Comparison of ENCODE assay signal across 18 mouse cellular contexts in the genomic region with DNA sequence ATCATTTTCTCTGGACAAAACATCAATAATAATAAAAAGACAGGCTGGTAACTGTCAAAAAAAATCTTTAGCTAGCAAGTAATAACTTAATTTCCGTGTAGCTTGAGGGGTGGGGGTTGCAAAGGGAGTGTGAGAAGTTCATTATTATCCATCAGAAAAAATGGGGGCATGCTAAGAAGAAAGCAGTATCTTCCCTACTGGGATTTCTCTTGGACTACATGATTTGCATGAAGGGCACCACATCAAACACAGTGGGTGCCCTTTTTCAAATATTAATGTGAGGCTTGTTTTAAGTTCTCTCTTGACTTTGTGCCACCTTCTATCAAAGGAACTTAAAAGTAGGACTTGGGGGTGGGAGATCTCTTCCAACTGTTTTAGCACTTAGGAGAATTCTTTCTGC.
"Had no signal": no experiment of that assay in that cellular context is flagged by ENCODE, and none has a peak within 500 bp of the region (broad histone marks: within the 10 kb centered on the region; RNA-seq: fewer than 3 reads in every experiment).

No protein-coding gene starts in this region.

- ATAC-seq: liver, postnatal 0 days; lung, postnatal 0 days had no signal

- H3K27ac ChIP-seq: liver, embryonic 13.5 days; liver, embryonic 15.5 days; lung, embryonic 15.5 days; macrophage; neural tube, embryonic 12.5 days; stomach, embryonic 15.5 days; stomach, postnatal 0 days had no signal

- H3K4me2 ChIP-seq: liver, embryonic 11.5 days; liver, embryonic 13.5 days; liver, embryonic 15.5 days; lung, embryonic 15.5 days; neural tube, embryonic 12.5 days; stomach, embryonic 15.5 days had no signal

- H3K9ac ChIP-seq: liver, embryonic 13.5 days; liver, embryonic 15.5 days; liver, postnatal 0 days; lung, embryonic 15.5 days; neural tube, embryonic 12.5 days; stomach, embryonic 15.5 days had no signal

- H3K9me3 ChIP-seq: liver, embryonic 13.5 days; liver, embryonic 15.5 days; lung, embryonic 15.5 days; megakaryocyte, embryonic 14.5 days; neural tube, embryonic 12.5 days; stomach, embryonic 15.5 days had no signal

- H3K36me3 ChIP-seq: liver, embryonic 13.5 days; liver, embryonic 15.5 days; lung, embryonic 15.5 days; neural tube, embryonic 12.5 days; stomach, embryonic 15.5 days had no signal

- H3K4me3 ChIP-seq: liver, embryonic 13.5 days; liver, embryonic 15.5 days; lung, embryonic 15.5 days; megakaryocyte, embryonic 14.5 days; neural tube, embryonic 12.5 days; stomach, embryonic 15.5 days had no signal

- DNase-seq: liver, embryonic 13.5 days; liver, postnatal 0 days; lung, adult 2 months; lung, postnatal 14 days; lung, postnatal 36 days; right cerebral cortex, postnatal 14 days; thymus, adult 2 months; thymus, postnatal 25 days; thymus, postnatal 4 days had no signal

- H3K4me1 ChIP-seq: liver, embryonic 13.5 days; liver, embryonic 15.5 days; lung, embryonic 15.5 days; megakaryocyte, embryonic 14.5 days; neural tube, embryonic 12.5 days; stomach, embryonic 15.5 days had no signal

- H3K27me3 ChIP-seq: liver, embryonic 13.5 days; liver, embryonic 15.5 days; lung, embryonic 15.5 days; megakaryocyte, embryonic 14.5 days; neural tube, embryonic 12.5 days; stomach, embryonic 15.5 days had no signal
